Mouse (Mus musculus) NIH3T3 (cell line): ENCODE results near the gene Ccdc50.

Experiments used
- DNase-seq: peaks from one replicate; pipeline ENCODE4 v3.0.0-alpha.2; 2012; ENCODE audit warnings: low read depth

Ccdc50 gene

DNA sequence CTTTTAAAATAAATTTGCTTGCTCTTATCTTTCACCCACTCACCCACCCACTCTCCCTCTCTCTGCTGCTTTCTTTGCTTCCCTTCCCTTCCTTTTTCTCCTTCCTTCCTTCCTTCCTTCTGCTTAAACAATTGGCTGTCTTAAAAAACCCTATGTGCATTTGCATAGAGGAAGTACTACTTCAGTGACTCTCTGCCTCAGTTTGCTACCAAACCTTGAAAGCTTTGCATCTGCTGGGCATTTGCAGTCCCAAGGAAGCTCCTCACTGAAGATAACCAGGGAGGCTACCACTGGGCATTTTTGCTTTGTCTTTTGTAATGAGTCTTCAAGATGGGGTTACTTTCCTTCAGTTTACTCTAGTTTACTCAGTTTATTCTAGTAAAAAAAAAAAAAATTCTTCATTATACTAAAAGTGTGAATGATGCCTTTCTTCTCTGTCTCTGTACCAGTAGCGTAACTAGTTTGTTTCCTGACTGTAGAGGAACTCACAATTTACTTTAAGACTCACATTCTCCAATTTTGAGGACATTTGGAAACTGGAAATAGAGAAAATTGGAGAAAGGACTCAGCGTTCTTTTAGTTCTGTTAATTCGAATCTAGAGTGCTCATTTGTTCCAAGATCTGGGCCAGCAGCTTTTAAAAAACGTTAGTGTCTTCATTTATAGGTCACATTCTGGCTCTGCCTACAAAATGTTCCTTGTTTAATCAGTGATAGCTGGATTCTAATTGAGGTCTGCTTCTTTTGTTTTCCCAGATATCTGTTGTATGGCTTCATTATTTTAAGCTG, 6.8 kb downstream of the Ccdc50 start:
- no peak for DNase-seq

DNA sequence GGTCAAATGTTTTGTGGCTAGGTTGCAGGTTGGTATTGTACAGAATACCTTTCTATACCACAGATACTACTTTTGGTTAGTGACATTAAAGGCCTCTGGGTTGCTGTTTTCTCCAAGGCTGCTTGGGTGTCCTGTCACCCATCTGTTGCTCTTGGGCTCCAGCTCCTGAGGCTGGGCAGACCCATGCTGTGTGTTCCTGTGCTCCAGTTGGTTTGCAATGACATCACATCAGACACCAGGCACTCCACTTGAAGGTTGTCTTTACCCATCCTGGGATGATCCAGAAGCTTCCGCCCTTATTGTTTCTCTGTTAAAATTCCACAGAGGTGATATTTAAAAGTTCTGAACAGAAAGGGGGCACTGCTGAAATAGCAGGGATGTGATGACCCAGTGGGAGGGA, 8.3 kb downstream of the Ccdc50 start:
- no peak for DNase-seq

- no peak for DNase-seq
Measured at GRCm38 (mm10) chr16:27399026-27399718, 10.5 kb downstream of the Ccdc50 start.

DNA sequence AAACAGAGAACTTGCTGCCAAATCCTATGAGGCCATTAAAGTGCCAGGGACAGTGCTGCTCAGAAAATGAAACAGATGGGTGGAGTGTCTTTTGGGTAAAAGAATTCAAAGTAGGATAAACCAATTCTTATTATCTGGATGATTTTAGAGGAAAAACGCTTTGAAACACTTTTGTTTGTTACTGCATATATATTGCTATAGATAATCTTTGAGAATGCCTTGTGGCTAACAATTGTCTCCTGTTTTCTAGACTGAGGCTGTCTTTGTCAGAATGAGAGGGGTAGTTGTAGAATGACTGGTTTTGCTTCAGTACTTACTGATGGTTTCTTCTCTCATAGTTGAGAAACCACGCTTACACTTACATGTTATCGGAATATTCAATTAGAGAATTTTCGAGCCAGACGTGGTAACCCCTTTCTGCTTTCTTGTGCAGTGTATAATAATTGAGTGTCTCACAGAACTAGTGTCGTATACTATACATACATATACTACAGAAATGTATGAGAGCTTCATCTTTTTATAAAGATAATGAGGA, 11.1 kb downstream of the Ccdc50 start:
- no peak for DNase-seq

DNA sequence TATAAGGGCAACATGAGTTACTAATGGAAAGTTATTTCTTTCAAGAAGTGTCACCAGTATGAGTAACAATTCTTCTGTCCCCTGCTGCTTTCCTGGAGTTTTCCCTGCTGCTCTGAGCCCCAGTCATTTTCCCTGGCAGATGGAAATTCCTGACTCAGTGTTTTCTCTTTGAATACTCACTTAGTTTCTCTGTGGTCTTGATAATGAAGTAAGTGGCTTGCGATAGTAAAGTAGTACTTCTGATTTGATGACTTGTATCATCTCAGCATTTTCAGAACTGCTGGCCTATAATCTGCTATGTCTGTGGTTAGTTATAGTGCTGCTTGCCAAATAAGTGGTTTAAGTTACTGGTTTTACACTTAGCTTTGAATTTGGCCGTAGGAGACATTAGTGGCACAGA, 12.9 kb downstream of the Ccdc50 start:
- DNase-seq: no peak

DNA sequence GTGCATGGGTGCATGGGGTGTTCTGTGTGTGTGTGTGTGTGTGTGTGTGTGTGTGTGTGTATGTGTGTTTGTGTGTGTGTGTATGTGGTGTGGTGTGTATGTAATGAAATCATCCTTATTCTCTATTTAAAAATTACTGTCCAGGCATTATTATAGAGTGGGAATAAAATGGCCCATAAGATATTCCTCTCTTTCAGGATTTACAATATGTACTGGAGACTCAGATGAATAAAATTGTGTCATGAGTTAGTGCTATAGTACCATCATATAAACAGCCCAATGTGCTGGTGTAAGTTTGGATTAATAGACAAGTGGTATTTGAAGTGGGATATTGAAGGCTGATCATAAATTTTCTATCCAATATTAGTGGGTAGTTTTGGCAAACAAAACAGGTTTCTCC, 15.4 kb downstream of the Ccdc50 start:
- no peak for DNase-seq

- DNase-seq: no peak
Measured at GRCm38 (mm10) chr16:27416937-27417584, 28.4 kb downstream of the Ccdc50 start.

DNA sequence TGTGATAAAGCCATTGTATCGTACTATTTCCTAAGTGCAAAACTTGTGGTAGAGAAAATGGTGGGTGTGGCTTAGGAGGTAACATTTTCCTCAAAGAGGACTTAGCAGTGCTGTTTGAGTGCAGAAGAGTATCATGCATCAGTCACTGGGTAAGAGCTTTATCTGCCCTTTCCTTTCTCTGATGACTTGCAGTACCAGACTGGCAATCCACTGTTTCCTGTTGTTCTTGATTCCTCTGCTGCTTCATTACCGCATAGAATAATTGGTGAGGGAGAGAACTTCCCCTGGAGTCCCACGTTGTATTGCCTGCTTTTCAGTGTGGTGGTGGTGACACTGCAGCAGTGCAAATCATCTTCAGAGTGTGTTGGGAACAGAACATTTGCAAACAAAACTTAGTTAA, 29.0 kb downstream of the Ccdc50 start:
- DNase-seq: no peak

DNA sequence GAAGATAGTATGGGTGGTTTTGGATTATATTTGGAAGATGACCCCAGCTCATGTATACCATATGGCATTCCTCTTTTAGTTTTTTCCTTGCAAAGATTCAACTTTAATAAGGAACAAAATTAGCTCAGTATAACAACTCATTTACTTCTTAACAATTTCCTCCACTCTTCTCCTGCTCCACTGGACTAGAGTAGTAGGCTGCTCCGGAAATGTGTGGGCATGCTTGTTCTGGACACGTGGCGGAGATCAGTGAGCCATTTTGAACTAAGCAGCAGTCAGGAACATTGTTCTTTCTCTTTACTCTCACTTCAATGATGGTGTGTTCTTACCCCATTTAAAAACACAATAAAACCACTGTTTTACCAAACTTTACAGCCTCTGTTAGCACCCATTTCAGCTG, 32.3 kb downstream of the Ccdc50 start:
- DNase-seq: no peak

- DNase-seq: no peak
Measured at GRCm38 (mm10) chr16:27435034-27435433, 46.4 kb downstream of the Ccdc50 start.

DNA sequence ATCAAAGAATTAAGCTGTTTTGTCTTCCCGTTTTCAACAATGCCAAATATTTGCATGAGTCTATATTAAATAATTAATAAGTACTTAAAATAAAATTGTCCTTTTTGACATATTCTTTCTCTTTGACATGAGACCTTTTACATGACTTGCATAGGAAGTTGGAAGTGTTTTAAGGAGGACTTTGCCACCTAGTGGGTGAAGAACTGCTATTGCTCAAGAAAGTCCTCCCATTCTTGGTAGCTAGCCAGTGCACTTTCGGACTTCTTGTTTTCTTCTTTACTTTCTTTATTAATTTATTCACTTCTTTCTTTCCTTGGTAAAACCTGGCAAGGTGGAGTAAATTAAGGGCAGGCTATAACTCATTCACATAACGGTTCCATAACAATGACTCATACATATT, 55.3 kb downstream of the Ccdc50 start:
- peak; percentile 62 for DNase-seq

- no peak for DNase-seq
Measured at GRCm38 (mm10) chr16:27449360-27449759, 60.7 kb downstream of the Ccdc50 start.

GRCm38 (mm10) chr16:27450655-27451054, 62.0 kb downstream of the Ccdc50 start:
- DNase-seq: no peak

- peak; percentile 30 for DNase-seq
Measured at GRCm38 (mm10) chr16:27453396-27453795, 64.7 kb downstream of the Ccdc50 start.

DNA sequence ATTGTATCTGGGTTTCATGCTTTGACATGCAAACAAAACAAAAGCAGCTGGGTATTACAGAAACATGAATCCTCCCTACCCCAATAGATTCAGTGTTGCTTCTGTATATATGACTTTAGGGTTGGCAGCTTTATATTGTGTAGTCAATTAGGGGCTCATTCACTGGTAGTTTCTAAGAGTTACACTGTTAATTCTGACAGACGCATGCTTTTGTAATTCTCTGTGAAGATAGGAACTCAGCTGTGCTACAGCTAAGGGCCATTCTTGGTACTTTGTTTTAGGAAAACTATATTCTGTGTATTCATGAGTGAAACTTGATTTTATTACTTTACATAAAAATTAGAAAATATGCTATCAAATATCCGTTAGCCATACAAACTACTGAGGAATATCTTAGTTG, 65.2 kb downstream of the Ccdc50 start:
- DNase-seq: no peak

DNA sequence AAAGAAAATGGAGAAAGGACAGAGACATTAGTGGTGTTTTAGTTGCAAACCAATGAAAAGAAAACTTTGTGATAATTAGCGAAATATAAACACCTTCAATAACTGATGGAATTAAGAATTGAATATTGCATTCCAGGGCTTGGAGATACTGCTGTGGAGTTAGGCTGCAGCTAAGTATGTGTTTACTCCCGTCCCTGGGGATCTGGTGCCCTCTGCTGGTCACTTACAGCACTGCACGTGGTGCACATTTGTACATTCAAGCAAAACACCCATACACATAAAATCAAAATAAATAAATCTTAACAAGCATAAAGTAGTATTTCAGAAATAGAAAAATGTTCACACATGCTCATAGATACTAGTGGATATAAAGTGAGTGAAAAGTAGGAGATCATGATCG, 68.6 kb downstream of the Ccdc50 start:
- peak; percentile 89 for DNase-seq

GRCm38 (mm10) chr16:27468731-27469130, 80.1 kb downstream of the Ccdc50 start:
- DNase-seq: peak; percentile 74

DNA sequence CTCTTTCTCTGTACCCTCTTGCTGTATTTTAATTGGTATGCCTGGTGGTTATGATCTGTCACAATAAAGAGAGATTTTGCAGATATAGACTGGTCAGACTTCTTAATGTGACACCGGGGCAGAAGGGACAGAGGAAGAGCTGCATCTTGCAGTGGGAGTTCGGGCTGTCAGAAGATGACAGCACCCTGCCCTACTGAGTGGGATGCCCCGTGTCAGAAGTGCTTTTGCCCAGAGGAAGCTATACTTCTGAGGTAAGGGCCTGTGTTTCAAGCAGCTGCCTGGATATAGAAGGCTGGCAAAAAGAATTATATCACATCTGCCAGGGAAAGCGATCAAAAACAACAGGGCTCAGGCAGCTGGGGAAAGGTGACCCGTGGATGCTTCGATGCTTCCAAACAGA, 82.7 kb downstream of the Ccdc50 start:
- DNase-seq: no peak

- DNase-seq: no peak
Measured at GRCm38 (mm10) chr16:27483834-27484233, 95.2 kb downstream of the Ccdc50 start.
